Mouse (Mus musculus) ovary, adult 18-20 months (tissue): ENCODE measurements around the gene Gm45623.

Experiments used
- DNase-seq: peaks from one replicate; pipeline ENCODE4 v3.0.0; 2022; ENCODE audit warnings: low spot score, mixed read lengths

The Gm45623 gene

GRCm38 (mm10) chr13:56753192-56753951 is at the start of gene Gm45623:
Gene Gm45623 (minus strand): TSS chr13:56753827.
- DNase-seq = no peak

DNA sequence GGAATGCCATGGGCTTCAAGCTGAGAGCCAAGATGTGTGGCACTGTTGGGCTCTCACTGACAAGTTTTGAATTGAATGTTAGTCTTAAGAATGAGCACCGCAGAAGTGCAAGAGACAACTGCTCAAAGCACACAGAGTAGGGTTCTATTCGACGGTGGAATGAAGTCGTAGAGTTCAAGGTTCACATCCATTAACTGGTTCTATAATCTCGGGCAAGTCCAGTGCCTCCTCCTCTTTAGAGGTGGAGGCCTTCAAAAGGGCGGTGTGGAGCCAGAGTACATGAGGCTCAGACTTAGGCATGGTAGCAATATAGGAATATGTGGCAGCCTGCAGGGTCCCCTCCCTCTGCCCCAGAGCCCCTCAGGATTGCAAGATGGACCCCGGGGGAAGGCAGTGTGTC is 43.8 kb upstream of the Gm45623 start:
- DNase-seq = no peak

DNA sequence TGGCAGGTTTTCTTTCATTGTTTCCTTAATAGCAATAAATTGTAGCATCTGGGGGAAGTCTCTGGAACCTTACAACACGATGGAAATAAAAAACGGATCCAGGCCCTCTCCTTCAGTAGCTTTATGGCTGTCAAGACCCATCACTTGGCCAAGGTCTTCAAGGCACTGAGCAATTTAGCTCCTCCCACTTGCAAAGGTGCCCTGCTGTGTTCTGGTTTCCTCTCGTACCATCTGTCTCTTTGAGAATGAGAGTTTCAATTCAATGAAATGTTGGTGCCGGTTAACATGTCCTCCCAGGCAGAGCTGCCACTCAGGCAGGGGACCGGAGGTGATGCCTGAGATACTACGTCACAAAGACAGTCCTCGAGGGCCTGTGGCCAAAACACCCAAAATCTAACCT is 41.9 kb upstream of the Gm45623 start:
- no peak for DNase-seq

DNA sequence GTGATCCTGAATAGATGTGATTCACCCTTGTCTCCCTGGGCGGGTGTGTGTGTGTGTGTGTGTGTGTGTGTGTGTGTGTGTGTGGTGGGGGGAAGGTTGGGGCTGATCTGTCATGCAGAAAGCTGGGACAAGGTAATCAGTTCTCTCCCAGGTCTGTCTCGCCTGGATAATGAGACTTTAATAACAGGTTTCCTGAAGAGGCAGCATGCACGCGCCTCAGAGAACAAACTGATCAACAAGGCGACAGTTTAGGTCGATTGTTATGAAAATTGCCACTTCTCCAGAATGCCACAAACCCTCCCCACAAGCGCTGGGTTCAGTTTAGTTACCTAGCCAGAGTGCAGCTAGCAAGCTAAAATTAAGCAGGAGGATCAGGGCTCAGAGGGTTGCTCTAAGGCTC is 40.8 kb upstream of the Gm45623 start:
- DNase-seq = no peak

- no peak for DNase-seq
Observed at GRCm38 (mm10) chr13:56792844-56793243, 39.2 kb upstream of the Gm45623 start.

DNA sequence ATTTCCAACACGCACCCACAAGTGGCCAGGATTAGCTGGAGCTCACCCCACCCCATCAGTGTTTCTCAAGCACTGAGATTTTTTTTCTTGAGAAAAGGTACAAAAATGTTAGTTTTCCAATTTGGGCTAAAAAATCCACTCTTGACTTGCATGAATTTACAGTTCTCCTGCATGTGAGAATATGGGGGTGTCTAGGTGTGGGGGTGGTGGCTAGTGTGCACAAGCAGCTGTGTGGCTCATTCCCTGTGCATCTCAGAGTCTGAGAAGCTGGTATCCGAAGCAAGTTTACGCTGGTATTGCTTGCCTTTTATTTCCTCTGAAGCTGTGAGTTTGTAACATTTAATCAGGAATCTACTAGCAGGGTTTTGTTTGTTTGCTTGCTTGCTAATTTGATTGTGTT is 37.1 kb upstream of the Gm45623 start:
- no peak for DNase-seq

- no peak for DNase-seq
Observed at GRCm38 (mm10) chr13:56782621-56783020, 29.0 kb upstream of the Gm45623 start.

GRCm38 (mm10) chr13:56781697-56782096 is 28.1 kb upstream of the Gm45623 start:
- DNase-seq = no peak

GRCm38 (mm10) chr13:56780746-56781469 is 27.3 kb upstream of the Gm45623 start:
- no peak for DNase-seq

- no peak for DNase-seq
Observed at GRCm38 (mm10) chr13:56774304-56774703, 20.7 kb upstream of the Gm45623 start.

GRCm38 (mm10) chr13:56773262-56773870 is 19.7 kb upstream of the Gm45623 start:
- no peak for DNase-seq

DNA sequence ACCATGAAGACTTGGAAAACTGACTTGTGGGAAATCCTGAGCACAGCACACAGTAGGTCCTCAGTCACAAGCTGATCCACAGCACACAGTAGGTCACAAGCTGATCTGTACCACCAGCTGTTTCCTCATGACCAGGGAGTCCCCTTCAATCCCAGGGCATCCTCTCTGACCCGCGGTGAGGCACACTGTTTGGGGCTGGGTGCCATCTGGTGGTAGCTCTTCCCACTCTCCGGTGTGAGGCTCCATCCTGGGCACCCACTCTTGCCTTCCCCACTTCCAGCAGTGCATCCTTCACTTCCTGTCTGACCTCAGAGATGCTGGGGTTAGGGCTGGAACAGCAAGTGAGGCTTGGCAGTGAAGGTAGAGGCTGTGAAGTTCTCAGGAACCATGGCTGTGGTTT is 19.0 kb upstream of the Gm45623 start:
- DNase-seq = no peak

DNA sequence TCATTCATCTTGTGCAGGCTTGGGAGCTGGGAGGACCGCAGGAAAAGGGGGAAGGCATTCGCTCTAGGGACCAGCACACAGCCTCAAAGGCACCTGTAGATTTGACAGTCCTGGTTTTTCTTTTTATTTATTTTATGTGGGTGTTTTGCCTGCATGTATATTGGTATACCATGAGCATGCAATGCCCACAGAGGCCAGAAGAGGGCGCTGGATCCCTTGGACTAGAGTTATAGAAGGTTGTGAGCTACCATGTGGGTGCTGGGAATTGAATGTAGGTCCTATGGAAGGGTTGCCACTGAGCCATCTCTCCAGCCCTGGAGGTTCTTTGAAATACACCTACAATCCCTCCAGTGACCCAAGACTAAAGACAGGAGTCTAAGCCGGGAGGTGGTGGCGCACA is 17.2 kb upstream of the Gm45623 start:
- no peak for DNase-seq

DNA sequence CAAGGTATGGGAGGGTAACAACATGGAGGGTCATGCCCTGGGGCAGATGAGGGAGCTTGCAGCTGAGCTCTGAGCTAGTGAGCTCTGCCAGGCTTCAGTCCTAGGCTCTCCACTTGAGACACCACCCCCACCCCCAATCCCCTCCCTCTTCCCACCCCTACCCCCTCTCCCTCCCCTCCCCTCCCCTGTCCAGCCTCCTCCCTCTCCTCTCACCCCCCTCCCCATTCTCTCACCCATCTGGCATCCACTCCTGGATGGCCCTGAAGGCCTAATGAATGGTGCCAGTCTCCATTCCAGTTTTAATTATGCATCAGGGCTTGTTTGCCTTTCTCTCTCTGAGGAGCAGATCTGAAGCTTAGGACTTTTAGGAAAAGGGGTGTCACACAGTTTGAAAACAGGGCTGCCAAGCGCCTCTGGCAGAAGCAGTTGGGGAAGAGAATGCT is 16.5 kb upstream of the Gm45623 start:
- no peak for DNase-seq

DNA sequence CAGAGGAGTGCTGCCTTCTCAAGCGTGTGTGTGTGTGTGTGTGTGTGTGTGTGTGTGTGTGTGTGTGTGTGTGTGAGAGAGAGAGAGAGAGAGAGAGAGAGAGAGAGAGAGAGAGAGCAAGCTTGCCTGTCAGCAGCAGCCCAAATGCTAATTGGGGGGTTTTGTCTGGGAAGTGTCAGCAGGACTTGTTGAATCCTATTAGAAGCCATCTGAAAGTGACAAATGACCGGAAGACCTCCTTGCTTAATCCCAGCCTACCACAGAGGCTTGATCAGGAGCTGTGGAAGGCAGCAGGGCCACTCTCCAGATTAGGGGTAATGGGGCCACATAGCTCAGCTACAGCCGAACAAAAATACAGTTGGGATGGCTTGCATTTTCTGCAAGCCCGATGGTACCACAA is 15.8 kb upstream of the Gm45623 start:
- no peak for DNase-seq

DNA sequence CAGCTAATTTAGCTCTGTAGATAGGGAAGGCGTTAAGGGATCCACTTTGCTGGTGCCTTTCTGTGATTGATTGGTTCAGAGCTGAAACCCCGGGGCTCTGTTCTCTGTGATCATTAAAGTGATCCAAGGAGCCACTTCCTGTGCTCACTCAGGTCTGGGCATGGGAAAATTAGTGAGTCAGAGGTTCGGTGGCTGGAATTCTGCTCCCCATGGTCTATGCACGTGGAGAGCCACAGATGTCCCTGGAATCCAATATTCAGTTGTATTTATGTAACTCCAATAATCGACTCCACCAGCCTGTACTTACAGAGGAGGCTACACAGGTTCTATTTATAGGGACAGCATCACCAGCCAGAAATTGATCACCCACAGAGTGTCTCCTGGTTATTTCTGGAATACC is 12.6 kb upstream of the Gm45623 start:
- DNase-seq = no peak

DNA sequence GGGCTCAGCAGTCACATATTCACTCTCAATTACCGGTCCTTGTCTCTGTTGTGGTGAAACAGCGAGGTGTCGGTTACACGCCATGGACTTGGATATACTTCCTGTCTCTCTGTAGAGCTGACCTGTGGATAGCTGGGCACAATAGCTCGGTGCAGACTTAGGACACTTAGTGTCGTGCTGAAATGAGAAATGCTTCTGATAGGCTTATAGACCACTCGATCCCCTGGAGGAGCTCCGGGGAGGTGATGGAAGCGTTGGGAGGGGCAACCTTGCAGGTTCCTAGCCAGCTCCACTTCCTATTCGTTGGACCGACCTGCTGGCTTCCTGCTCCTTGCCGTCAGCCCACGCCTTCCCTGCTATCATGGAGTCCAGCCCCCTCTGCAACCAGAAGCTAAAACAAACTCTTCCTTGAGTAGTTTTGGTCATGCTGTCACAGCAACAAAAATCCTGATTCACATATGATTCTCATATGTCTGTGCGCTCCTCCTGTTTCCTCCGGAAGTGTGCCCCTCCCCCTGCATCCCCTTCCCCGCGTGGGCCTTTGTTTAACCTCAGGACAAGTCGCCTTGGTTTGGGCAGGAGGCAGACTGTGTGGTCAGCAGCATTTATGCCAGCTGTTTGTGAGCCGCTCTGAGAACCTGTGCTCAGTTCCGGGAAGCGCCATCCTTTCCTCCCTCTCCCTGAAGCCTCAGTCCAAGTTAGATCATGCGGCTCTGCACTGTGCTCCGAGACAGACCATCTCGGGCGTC is 11.8 kb upstream of the Gm45623 start:
- DNase-seq = no peak

DNA sequence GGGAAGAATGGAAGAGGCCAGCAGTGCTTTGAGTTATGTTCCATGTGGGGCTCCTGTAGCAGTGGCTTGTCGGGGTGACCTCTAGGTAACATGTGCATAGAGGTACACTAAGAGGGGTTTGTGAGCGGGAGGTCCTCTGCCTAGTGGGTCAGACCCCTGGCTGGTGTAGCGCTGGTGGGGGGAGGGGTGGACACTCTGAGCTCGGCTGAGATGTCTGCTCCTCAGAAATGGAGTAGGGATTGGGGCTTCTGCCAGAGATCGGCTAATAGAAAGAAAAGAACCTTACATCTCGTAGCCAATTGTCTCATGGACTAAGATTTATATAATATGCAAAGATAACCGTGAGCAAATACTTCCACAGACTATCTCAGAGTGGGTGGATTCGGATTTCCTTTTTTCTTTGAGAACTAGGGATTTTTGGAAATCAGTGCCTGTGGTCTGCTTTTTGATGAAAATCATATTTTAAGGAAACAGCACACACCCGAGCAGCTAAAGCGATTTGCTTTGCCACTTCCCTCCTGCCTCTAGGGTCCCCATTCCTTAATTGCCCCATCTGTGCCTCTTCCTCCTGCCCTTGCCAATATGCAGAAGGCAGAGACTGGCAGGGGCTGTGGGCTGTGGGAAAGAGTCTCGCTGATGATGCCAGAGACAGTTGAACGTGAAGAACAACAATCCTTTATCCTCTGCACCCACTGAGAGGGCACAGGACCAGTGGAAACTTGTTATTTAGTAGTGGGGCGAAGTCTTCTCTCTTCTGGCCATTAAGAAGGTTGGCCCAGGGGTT is 9.0 kb upstream of the Gm45623 start:
- DNase-seq = no peak

DNA sequence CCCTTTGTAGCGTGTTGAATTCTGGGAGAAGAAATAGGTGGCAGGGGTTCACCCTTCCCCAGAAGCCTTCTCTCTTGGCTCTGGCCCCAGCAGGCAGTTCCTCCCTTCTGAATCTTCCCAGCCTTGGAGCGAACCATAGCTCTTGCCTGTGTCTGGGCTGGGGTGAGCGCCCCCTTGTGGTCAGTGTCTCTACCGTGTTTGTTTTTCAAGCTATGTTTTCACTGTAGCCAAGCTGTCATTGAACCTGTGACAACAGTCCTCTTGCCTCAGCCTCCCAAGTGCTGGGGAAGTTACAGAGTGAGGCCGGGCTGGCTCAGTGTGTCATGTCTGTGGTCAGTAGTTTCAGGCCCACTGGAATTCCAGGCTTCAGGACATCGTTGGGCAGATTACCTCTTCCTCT is 4.9 kb upstream of the Gm45623 start:
- peak; percentile 39 for DNase-seq

- no peak for DNase-seq
Observed at GRCm38 (mm10) chr13:56757201-56757600, 3.6 kb upstream of the Gm45623 start.

DNA sequence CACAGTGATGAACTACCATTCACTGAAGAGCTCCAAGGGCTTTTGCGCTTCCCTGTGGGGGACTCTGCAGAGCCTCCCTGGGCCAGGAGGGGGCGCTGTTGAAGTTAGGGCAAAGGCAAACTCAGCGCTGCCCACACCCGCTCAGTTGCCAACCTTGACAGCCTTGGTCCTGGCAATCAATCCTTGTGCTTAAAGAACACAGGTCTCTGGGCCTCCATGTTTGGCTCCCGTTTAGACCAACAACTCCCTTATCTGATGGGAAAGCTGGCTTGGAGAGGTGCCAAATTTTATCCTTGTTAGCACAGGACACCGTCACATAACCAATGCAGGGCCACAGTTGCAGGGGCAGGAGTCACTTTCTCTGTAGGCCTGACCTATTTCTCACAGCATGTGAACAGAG is 2.2 kb upstream of the Gm45623 start:
- no peak for DNase-seq
